Mouse (Mus musculus): Measurements from ENCODE around the gene Zc3h4. TPM values are rescaled to one million over a fixed set of nuclear protein-coding genes. Genes with fewer than 3 reads are reported as not detected.

Gene Zc3h4
- 2.2 TPM for polyA plus RNA-seq (2014; fragmentation: Illumina TruSeq; extraction: RNeasy Lipid Tissue Mini Kit (QIAGEN cat#74804); ENCODE audit: low read depth, low replicate concordance)

GRCm38 (mm10) chr7:16400689-16401611 is at the start of gene Zc3h4:
TSS of gene Zc3h4 (plus strand) at chr7:16400910.

DNA sequence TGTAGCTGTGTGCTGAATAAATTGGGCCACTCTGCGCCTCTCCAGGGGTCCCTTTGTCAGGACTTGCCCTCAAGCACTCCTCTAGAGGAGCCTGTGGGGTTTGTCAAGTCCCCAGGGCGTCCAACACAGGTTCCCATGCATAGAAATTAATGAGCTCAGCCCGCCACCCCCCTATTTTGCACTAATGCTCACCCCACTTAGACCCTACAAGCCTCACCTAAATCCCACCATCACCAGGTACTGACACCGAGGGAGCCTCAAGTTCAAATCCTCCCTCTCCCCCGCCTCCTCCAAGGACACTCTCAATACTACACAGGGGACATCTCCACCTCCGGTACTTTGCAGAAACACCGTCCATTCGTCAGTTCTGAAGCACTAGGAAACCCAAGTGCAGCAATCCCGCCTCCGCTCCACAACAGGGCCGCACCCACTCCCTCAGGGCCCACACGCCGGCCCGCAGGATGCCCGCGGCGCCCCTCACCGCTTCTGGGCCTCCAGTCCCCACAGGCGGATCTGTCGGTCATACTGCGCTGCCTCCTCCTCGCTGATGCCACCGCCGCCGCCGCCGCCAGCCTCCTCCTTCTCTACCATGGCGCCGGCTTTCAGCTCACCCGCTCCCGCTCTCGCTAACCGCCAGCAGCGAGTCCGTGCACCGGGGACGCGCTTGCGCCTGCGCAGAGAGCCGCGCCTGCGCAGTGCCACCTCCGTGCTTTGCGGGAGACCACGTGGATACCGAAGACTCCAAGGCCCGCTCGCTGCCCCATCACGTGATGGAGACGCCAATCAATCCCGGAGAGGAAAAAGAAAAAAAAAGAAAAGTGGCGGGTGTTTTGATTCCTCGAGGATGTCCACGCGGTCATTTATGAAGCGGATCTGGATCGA is 13.3 kb upstream of the Zc3h4 start, which contains the start of gene Sae1:
Gene Sae1, minus strand, starts transcription at position 647 of the 882 bp plus-strand sequence.

GRCm38 (mm10) chr7:16452587-16453073 is 51.9 kb downstream of the Zc3h4 start, which contains the start of gene Tmem160:
TSS of gene Tmem160 (plus strand) at chr7:16452779.

GRCm38 (mm10) chr7:16477628-16478027 is 76.9 kb downstream of the Zc3h4 start, which contains the start of gene Npas1:
TSS of gene Npas1 (minus strand) at chr7:16477728.

Other genes with a start within 250 kb of the Zc3h4 start
- gene Meis3, start 225.8 kb upstream of the Zc3h4 start, polyA plus RNA-seq (2014; fragmentation: Illumina TruSeq; extraction: RNeasy Lipid Tissue Mini Kit (QIAGEN cat#74804); ENCODE audit: low read depth, low replicate concordance): not detected
- 0.34 TPM for gene Dhx34, start 178.9 kb upstream of the Zc3h4 start, polyA plus RNA-seq (2014; fragmentation: Illumina TruSeq; extraction: RNeasy Lipid Tissue Mini Kit (QIAGEN cat#74804); ENCODE audit: low read depth, low replicate concordance)
- gene C5ar2, start 156.8 kb upstream of the Zc3h4 start, polyA plus RNA-seq (2014; fragmentation: Illumina TruSeq; extraction: RNeasy Lipid Tissue Mini Kit (QIAGEN cat#74804); ENCODE audit: low read depth, low replicate concordance): 0.93 TPM
- 0.64 TPM for gene C5ar1, start 141.4 kb upstream of the Zc3h4 start, polyA plus RNA-seq (2014; fragmentation: Illumina TruSeq; extraction: RNeasy Lipid Tissue Mini Kit (QIAGEN cat#74804); ENCODE audit: low read depth, low replicate concordance)
- gene Inafm1, start 127.3 kb upstream of the Zc3h4 start, polyA plus RNA-seq (2014; fragmentation: Illumina TruSeq; extraction: RNeasy Lipid Tissue Mini Kit (QIAGEN cat#74804); ENCODE audit: low read depth, low replicate concordance): 0.40 TPM
- gene Ccdc9, start 114.1 kb upstream of the Zc3h4 start, polyA plus RNA-seq (2014; fragmentation: Illumina TruSeq; extraction: RNeasy Lipid Tissue Mini Kit (QIAGEN cat#74804); ENCODE audit: low read depth, low replicate concordance): 9.4 TPM
- gene Bbc3, start 92.5 kb upstream of the Zc3h4 start, polyA plus RNA-seq (2014; fragmentation: Illumina TruSeq; extraction: RNeasy Lipid Tissue Mini Kit (QIAGEN cat#74804); ENCODE audit: low read depth, low replicate concordance): not detected
- gene Sae1, start 13.1 kb upstream of the Zc3h4 start, polyA plus RNA-seq (2014; fragmentation: Illumina TruSeq; extraction: RNeasy Lipid Tissue Mini Kit (QIAGEN cat#74804); ENCODE audit: low read depth, low replicate concordance): 20.8 TPM
- gene Tmem160, start 51.9 kb downstream of the Zc3h4 start, polyA plus RNA-seq (2014; fragmentation: Illumina TruSeq; extraction: RNeasy Lipid Tissue Mini Kit (QIAGEN cat#74804); ENCODE audit: low read depth, low replicate concordance): not detected
- not detected for gene Npas1, start 76.8 kb downstream of the Zc3h4 start, polyA plus RNA-seq (2014; fragmentation: Illumina TruSeq; extraction: RNeasy Lipid Tissue Mini Kit (QIAGEN cat#74804); ENCODE audit: low read depth, low replicate concordance)
- 18.5 TPM for gene Arhgap35, start 214.1 kb downstream of the Zc3h4 start, polyA plus RNA-seq (2014; fragmentation: Illumina TruSeq; extraction: RNeasy Lipid Tissue Mini Kit (QIAGEN cat#74804); ENCODE audit: low read depth, low replicate concordance)

All from liver, adult 10 weeks (tissue).